Mouse (Mus musculus) forebrain, postnatal 0 days (tissue): ENCODE measurements at regions not wholly inside any gene's neighbourhood (a gene's known extent, or its start where the extent isn't known, plus 50 kb on each side); places are given as distances from the start of the nearest gene placed in this dataset.

Source experiments
- ATAC-seq: fragments of 200-750 bp; cut with Nextera tagmentation; 2 replicates; pipeline ENCODE4 v1.8.0; 2017; ENCODE audit warnings: mild to moderate bottlenecking, moderate library complexity
- DNase-seq: peaks from one replicate; pipeline ENCODE4 v3.0.0-alpha.2; 2015
- H3K27ac ChIP-seq: fragments of 300-500 bp; sonication (generic); 2 replicates; pipeline ENCODE4 v1.5.1; 2014; ENCODE audit warnings: low read depth, mild to moderate bottlenecking, antibody characterized with exemption, low read length, moderate library complexity, mixed read lengths
- H3K27me3 ChIP-seq: fragments of 300-500 bp; sonication (generic); 2 replicates; pipeline ENCODE4 v1.6.1; 2014; ENCODE audit warnings: mild to moderate bottlenecking, low read length, mixed read lengths; ENCODE audit not compliant: insufficient read depth
- H3K36me3 ChIP-seq: fragments of 300-500 bp; sonication (generic); 2 replicates; pipeline ENCODE4 v1.6.1; 2014; ENCODE audit warnings: mild to moderate bottlenecking, moderate library complexity; ENCODE audit not compliant: insufficient read depth
- H3K4me1 ChIP-seq: fragments of 300-500 bp; sonication (generic); 2 replicates; pipeline ENCODE4 v1.6.1; 2014; ENCODE audit warnings: antibody characterized with exemption; ENCODE audit not compliant: insufficient read depth
- H3K4me2 ChIP-seq: fragments of 300-500 bp; sonication (generic); 2 replicates; pipeline ENCODE4 v1.6.1; 2014; ENCODE audit warnings: low read depth, mild to moderate bottlenecking, moderate library complexity
- H3K4me3 ChIP-seq: fragments of 300-500 bp; sonication (generic); 2 replicates; pipeline ENCODE4 v1.5.1; 2014; ENCODE audit warnings: low read depth, low read length, mixed read lengths
- H3K9ac ChIP-seq: fragments of 300-500 bp; sonication (generic); 2 replicates; pipeline ENCODE4 v1.6.1; 2014; ENCODE audit warnings: mild to moderate bottlenecking
- H3K9me3 ChIP-seq: fragments of 300-500 bp; sonication (generic); 2 replicates; pipeline ENCODE4 v1.6.1; 2016; ENCODE audit warnings: low read length
- CTCF ChIP-seq: sonication (generic); IDR thresholded peaks from 2 replicates; pipeline ENCODE4 v1.5.1; 2016; ENCODE audit warnings: antibody characterized with exemption, control low read depth, low read depth
- WGBS: fragments of 180-500 bp; shearing (Covaris S2); extraction: QIAGEN DNeasy Blood & Tissue Kit; methylation state at CpG from one replicate; pipeline ENCODE4 v1.1.7; 2014; 5-methylcytosine and 5-hydroxymethylcytosine counted together

DNA sequence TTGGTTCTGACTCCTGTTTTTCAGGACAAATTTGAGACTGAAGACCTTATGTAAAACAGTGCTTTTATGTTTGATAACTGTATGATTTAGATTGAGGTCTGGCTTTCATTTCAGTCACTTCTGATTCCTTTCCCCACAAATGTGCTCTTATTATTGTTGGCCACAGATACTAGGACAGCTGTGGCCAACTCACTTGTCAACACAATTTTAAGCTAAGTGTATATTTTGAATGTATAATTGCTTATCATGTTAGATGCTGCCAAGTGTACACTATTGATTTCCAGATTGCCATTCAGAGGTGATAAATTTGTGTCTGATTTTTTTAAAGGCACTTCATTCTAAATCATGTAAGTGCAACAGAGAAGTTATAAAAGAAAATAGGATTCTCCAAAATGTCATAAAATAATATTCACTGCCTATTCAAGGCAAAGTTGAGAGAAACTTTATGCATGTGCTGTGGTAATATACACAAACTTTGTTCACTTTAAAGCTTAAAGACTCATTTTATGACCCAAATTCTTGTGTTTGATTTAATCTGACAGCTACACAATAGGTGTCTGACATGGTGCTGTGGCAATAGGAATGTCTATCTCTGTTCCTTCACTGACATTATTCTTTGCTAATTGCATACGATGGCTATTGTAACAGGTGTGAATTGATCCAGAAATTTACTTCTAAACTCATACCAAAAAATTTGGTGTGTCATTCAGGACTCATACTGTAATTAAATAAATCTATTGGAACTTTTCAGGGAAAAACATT is 708.1 kb upstream of the Fam84a start:
- WGBS: 30% methylated on average over 1 of the region's 1 CpGs
- H3K9ac ChIP-seq: no peak overlapping the region
- H3K9me3 ChIP-seq: no peaks in the 10 kb centered on the region
- H3K27ac ChIP-seq: no peak overlapping the region
- H3K4me3 ChIP-seq: no peak overlapping the region
- H3K4me1 ChIP-seq: no peaks in the 10 kb centered on the region
- H3K4me2 ChIP-seq: no peak overlapping the region
- peak; percentile 69; the same call in 1 of the 2 replicates for ATAC-seq
- peak; percentile 47 for DNase-seq
- no peaks in the 10 kb centered on the region for H3K36me3 ChIP-seq
- no peak for TF ChIP-seq CTCF
- no peaks in the 10 kb centered on the region for H3K27me3 ChIP-seq

DNA sequence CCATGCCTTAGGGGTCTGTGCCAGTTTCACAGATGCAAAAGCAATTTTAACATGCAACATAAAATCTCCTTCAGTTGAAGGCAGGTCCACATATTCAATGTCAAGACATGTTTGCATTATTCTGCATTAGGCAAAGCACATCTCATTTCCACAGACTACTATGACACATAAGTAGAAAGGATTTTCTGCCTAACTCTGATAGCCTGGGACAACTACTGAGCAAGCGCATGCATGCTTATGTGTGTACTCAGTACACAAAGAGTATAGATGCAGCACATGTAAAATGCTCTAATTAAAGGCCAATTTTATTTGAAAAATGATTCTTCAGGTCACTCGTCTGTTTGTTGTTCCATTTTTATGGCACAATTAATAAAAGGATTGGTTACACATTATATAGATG is 707.2 kb upstream of the Fam84a start:
- no peak for TF ChIP-seq CTCF
- ATAC-seq: peak; percentile 51; the same call in 1 of the 2 replicates
- no peak overlapping the region for H3K9ac ChIP-seq
- no peaks in the 10 kb centered on the region for H3K4me1 ChIP-seq
- H3K4me2 ChIP-seq: no peak overlapping the region
- no peaks in the 10 kb centered on the region for H3K9me3 ChIP-seq
- peak; percentile 18 for DNase-seq
- H3K27ac ChIP-seq: no peak overlapping the region
- H3K27me3 ChIP-seq: no peaks in the 10 kb centered on the region
- no peaks in the 10 kb centered on the region for H3K36me3 ChIP-seq
- H3K4me3 ChIP-seq: no peak overlapping the region
- 77% methylated on average over 2 of the region's 2 CpGs for WGBS

DNA sequence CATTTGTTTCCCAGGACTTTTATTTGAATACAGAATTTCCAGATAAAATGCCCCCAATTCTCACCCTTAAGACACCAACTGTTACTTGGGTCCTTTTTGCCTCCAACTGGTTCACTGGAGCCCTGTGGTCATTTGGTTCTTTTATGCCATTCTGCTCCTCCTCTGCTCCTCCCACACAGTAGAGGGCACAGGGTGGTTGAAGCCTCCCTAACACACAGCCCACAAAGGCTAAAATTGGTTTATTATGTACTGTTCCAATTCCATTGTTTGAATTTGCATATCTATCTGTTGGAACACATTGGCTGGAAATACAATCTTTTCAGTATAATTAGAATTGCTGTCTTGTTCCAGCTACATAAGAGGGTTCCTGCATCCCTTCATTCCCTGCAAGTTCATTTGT is 683.7 kb upstream of the Fam84a start:
- DNase-seq (no peak), ATAC-seq (no peak)
- Histone ChIP-seq H3K4me3 (no peak overlapping the region), H3K9ac (no peak overlapping the region), H3K4me1 (no peaks in the 10 kb centered on the region), H3K36me3 (no peaks in the 10 kb centered on the region), H3K27ac (no peak overlapping the region), H3K4me2 (no peak overlapping the region), H3K9me3 (no peaks in the 10 kb centered on the region), H3K27me3 (no peaks in the 10 kb centered on the region)
- TF ChIP-seq CTCF: no peak
